Mouse (Mus musculus) bone marrow, adult 2 months (tissue): ENCODE measurements around the gene Slc41a2.

Experiments used
- CTCF ChIP-seq: fragments of 200-500 bp; IDR thresholded peaks from 2 replicates; pipeline ENCODE4 v1.5.1; 2011; ENCODE audit warnings: low read length, control low read depth; ENCODE audit not compliant: control insufficient read depth, insufficient read depth
- POLR2A ChIP-seq: fragments of 200-500 bp; IDR thresholded peaks from 2 replicates; pipeline ENCODE4 v1.6.1; 2011; ENCODE audit warnings: low read depth, mild to moderate bottlenecking, control low read depth, low read length, borderline replicate concordance; ENCODE audit not compliant: control insufficient read depth

- TF ChIP-seq POLR2A (no peak), CTCF (no peak)
These were observed 153.8 kb downstream of the Slc41a2 start for GRCm38 (mm10) chr10:83183634-83184479.
